Mouse (Mus musculus): ENCODE data around the gene Fdxacb1. TPM values are rescaled to one million over a fixed set of nuclear protein-coding genes. Genes with fewer than 3 reads are reported as not detected.

Gene Fdxacb1
- total and polyA plus RNA-seq, 2 experiments from 2014 or later: 9.3 to 19.1 TPM

DNA sequence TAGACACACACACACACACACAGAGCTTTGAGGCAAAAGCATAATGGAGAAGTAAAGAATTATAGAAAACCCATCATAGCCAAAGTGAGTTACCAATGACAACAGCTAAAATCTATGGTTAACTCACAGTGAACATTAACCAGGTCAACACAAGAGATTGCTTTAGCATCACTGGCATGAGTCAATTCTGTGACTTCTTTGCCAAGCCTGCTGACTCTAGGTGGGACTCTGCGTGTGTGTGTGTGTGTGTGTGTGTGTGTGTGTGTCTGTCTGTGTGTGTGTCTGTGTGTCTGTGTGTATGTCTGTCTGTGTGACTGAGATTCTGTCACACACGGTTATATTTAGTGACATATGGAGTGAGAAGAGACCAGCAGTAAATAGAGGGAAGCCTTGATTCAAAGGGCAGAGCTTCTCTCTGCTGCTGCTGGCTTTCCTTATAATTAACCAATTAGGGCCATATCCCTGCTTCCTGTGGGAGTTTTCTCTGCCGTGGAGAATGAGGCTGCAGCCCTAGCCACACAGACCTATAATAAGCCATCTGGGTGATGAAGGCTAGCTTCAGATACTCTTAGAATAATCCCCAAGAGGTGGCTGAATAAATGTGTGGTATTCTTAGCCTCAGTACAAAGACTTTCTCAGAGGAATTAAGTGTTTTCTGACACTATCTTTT is 43.2 kb upstream of the Fdxacb1 start:
- TF ChIP-seq CTCF (IDR thresholded peaks at IDR 0.05; ENCODE audit: low read depth): no peak
- H3K4me1 ChIP-seq (ENCODE audit: insufficient read depth): peaks cover 29% of the 10 kb centered on the region
- ATAC-seq (no peak), DNase-seq (no peak)
- no peak overlapping the region for H3K27ac ChIP-seq (ENCODE audit: low read depth, low read length)
- H3K27me3 ChIP-seq (ENCODE audit: insufficient read depth, low read length): no peaks in the 10 kb centered on the region
- H3K4me2 ChIP-seq (ENCODE audit: low read depth): 0 out of 2 replicates have a peak overlapping the region, but pooled peaks have one; percentile 1
- no peak overlapping the region for H3K9ac ChIP-seq
- no peaks in the 10 kb centered on the region for H3K9me3 ChIP-seq (ENCODE audit: low read length)
- 23% methylated on average over 3 of the region's 3 CpGs for whole genome bisulfite sequencing
- H3K4me3 ChIP-seq (ENCODE audit: low read depth, low read length): no peak overlapping the region
- H3K36me3 ChIP-seq (ENCODE audit: insufficient read depth): no peaks in the 10 kb centered on the region

DNA sequence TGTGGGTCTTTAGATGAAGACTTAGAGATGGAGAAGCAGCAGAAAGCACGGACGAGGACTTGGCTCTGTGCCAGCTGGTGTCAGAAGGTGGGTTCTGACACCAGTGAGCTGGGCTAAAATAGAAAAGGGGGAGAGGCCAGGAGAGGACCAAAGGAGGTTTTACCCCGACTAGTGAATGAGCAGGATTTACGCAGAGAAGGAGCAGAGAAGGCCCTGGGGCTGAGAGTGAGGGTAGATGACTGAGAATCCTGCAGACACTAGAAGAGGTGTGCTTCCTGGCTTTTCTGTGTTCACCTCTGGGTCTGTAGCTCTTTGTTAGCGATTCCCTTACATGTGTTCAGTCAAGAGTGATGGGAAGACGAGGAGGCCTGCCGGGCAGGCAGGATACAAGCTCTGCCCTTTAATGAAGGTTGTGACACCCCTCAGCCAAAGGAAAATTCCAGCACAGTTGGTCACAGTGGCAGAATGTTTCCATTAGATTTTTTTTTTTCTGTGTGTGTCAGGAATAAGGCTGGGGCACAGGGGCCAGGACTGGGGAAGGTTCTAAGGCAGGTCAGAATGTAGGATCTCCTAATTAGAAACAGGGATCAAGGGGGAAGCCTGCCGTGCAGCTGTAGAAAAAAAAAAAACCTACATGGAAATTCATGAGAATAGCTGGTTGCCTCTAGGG is 42.0 kb upstream of the Fdxacb1 start:
- Histone ChIP-seq H3K27me3 (ENCODE audit: insufficient read depth, low read length) (no peaks in the 10 kb centered on the region), H3K36me3 (ENCODE audit: insufficient read depth) (no peaks in the 10 kb centered on the region), H3K27ac (ENCODE audit: low read depth, low read length) (no peak overlapping the region), H3K4me2 (ENCODE audit: low read depth) (peak overlapping the region; percentile 89), H3K9ac (no peak overlapping the region), H3K4me1 (ENCODE audit: insufficient read depth) (peaks cover 29% of the 10 kb centered on the region), H3K4me3 (ENCODE audit: low read depth, low read length) (0 out of 2 replicates have a peak overlapping the region, but pooled peaks have one; percentile 2), H3K9me3 (ENCODE audit: low read length) (no peaks in the 10 kb centered on the region)
- WGBS: 24% methylated on average over 8 of the region's 8 CpGs
- DNase-seq: no peak
- TF ChIP-seq CTCF (IDR thresholded peaks at IDR 0.05; ENCODE audit: low read depth): no peak
- no peak for ATAC-seq

DNA sequence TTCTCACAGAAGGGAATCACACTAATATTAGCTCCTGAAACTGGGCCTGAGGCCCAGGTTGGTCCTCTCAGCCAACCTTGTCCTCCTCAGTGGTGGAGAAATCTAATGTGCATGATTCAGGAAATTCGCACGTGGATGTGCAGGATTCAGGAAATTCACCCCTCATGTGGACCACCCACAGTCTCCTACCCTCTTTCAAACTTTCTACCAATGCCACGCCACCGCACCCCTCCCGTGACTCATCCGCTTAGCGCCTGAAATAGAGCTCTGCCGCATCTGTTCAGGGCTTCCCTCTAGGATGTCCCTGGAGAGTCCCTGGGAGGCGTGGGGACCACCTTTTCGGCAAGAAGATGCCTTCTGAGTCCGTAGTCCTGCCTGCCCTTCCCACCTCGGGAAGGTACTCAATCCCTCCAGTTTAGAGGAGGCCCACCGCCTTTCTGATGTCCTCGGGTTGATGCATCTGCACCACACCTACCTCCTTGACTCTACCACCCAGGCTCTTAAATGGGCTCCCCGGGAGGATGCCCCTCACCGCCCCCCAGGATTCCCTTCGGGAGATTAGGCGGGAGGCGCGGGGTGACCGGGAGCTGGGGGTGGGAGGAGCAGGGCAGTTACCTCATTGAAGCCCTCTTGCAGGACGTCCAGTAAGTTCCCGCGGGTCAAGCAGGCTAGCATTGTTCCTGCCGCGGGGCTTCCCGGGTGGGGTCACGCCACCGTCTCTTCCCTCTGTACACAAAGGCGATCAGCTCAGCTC is 40.7 kb upstream of the Fdxacb1 start:
- H3K9ac ChIP-seq: peak overlapping the region; percentile 71
- WGBS: 2% methylated on average over 30 of the region's 30 CpGs
- H3K9me3 ChIP-seq (ENCODE audit: low read length): no peaks in the 10 kb centered on the region
- H3K4me1 ChIP-seq (ENCODE audit: insufficient read depth): peaks cover 22% of the 10 kb centered on the region
- peak overlapping the region; percentile 74 for H3K27ac ChIP-seq (ENCODE audit: low read depth, low read length)
- peak overlapping the region; percentile 57 for H3K4me3 ChIP-seq (ENCODE audit: low read depth, low read length)
- H3K36me3 ChIP-seq (ENCODE audit: insufficient read depth): no peaks in the 10 kb centered on the region
- peak; percentile 1; the same call in 1 of the 2 replicates for ATAC-seq
- no peak for TF ChIP-seq CTCF (IDR thresholded peaks at IDR 0.05; ENCODE audit: low read depth)
- no peaks in the 10 kb centered on the region for H3K27me3 ChIP-seq (ENCODE audit: insufficient read depth, low read length)
- peak overlapping the region; percentile 89 for H3K4me2 ChIP-seq (ENCODE audit: low read depth)
- peak; percentile 61 for DNase-seq

- WGBS: under 1% methylated on average over 45 of the region's 45 CpGs
- H3K9me3 ChIP-seq (ENCODE audit: low read length): no peaks in the 10 kb centered on the region
- peak overlapping the region; percentile 71 for H3K9ac ChIP-seq
- peaks cover 19% of the 10 kb centered on the region for H3K4me1 ChIP-seq (ENCODE audit: insufficient read depth)
- no peaks in the 10 kb centered on the region for H3K27me3 ChIP-seq (ENCODE audit: insufficient read depth, low read length)
- peak; percentile 63 for TF ChIP-seq CTCF (IDR thresholded peaks at IDR 0.05; ENCODE audit: low read depth)
- H3K27ac ChIP-seq (ENCODE audit: low read depth, low read length): peak overlapping the region; percentile 74
- peak overlapping the region; percentile 89 for H3K4me2 ChIP-seq (ENCODE audit: low read depth)
- H3K36me3 ChIP-seq (ENCODE audit: insufficient read depth): no peaks in the 10 kb centered on the region
- DNase-seq: peak; percentile 97
- ATAC-seq: peak; percentile 99
- H3K4me3 ChIP-seq (ENCODE audit: low read depth, low read length): peak overlapping the region; percentile 57
Measured at GRCm38 (mm10) chr9:50727925-50728651, 39.9 kb upstream of the Fdxacb1 start.

- H3K27me3 ChIP-seq (ENCODE audit: insufficient read depth, low read length): no peaks in the 10 kb centered on the region
- no peak for DNase-seq
- no peak for ATAC-seq
- peaks cover 19% of the 10 kb centered on the region for H3K4me1 ChIP-seq (ENCODE audit: insufficient read depth)
- 74% methylated on average over 4 of the region's 4 CpGs for WGBS
- TF ChIP-seq CTCF (IDR thresholded peaks at IDR 0.05; ENCODE audit: low read depth): no peak
- no peaks in the 10 kb centered on the region for H3K36me3 ChIP-seq (ENCODE audit: insufficient read depth)
- no peak overlapping the region for H3K27ac ChIP-seq (ENCODE audit: low read depth, low read length)
- no peak overlapping the region for H3K4me3 ChIP-seq (ENCODE audit: low read depth, low read length)
- H3K9ac ChIP-seq: no peak overlapping the region
- no peaks in the 10 kb centered on the region for H3K9me3 ChIP-seq (ENCODE audit: low read length)
- H3K4me2 ChIP-seq (ENCODE audit: low read depth): no peak overlapping the region
Measured at GRCm38 (mm10) chr9:50729600-50729999, 38.4 kb upstream of the Fdxacb1 start.

- Histone ChIP-seq H3K4me2 (ENCODE audit: low read depth) (no peak overlapping the region), H3K9me3 (ENCODE audit: low read length) (no peaks in the 10 kb centered on the region), H3K27me3 (ENCODE audit: insufficient read depth, low read length) (no peaks in the 10 kb centered on the region), H3K27ac (ENCODE audit: low read depth, low read length) (no peak overlapping the region), H3K4me1 (ENCODE audit: insufficient read depth) (peaks cover under 1% of the 10 kb centered on the region), H3K9ac (no peak overlapping the region), H3K4me3 (ENCODE audit: low read depth, low read length) (no peak overlapping the region), H3K36me3 (ENCODE audit: insufficient read depth) (no peaks in the 10 kb centered on the region)
- ATAC-seq (no peak), DNase-seq (no peak)
- TF ChIP-seq CTCF (IDR thresholded peaks at IDR 0.05; ENCODE audit: low read depth): no peak
- WGBS: 11% methylated on average over 4 of the region's 4 CpGs
Measured at GRCm38 (mm10) chr9:50732560-50732959, 35.5 kb upstream of the Fdxacb1 start.
